Mouse (Mus musculus) myocyte (in vitro differentiated cells): ENCODE measurements at regions not wholly inside any gene's neighbourhood (a gene's known extent, or its start where the extent isn't known, plus 50 kb on each side); places are given as distances from the start of the nearest gene placed in this dataset.

Experiments
- CEBPB ChIP-seq: IDR thresholded peaks from 2 replicates; pipeline ENCODE4 v1.6.1; 2011; ENCODE audit warnings: mild to moderate bottlenecking, moderate library complexity; ENCODE audit not compliant: poor library complexity, insufficient read depth, severe bottlenecking
- MYOD1 ChIP-seq, 3 experiments: IDR thresholded peaks; one replicate each; pipeline ENCODE4 v1.6.1; 2011; ENCODE audit warnings: control low read depth in 2 of 3, low read depth in 2 of 3, mild to moderate bottlenecking in 2 of 3, moderate library complexity in 1 of 3; ENCODE audit not compliant: insufficient read length in 2 of 3, control insufficient read depth in 1 of 3
- MYOG ChIP-seq, 3 experiments: IDR thresholded peaks; one replicate each; pipeline ENCODE4 v1.6.1; 2011; ENCODE audit warnings: control low read depth in 2 of 3, low read depth in 2 of 3, mild to moderate bottlenecking in 2 of 3; ENCODE audit not compliant: insufficient read length in 2 of 3, control insufficient read depth in 1 of 3, insufficient read depth in 1 of 3
- POLR2A ChIP-seq: IDR thresholded peaks from one replicate; pipeline ENCODE4 v1.6.1; 2011; ENCODE audit warnings: low read depth, mild to moderate bottlenecking, control low read depth, moderate library complexity; ENCODE audit not compliant: insufficient read length
- TCF12 ChIP-seq: IDR thresholded peaks from one replicate; pipeline ENCODE4 v1.6.1; 2011; ENCODE audit warnings: mild to moderate bottlenecking, control low read depth; ENCODE audit not compliant: poor library complexity, insufficient read depth, severe bottlenecking
- USF1 ChIP-seq: IDR thresholded peaks from one replicate; pipeline ENCODE4 v1.6.1; 2011; ENCODE audit warnings: low read depth, mild to moderate bottlenecking, control low read depth, moderate library complexity

DNA sequence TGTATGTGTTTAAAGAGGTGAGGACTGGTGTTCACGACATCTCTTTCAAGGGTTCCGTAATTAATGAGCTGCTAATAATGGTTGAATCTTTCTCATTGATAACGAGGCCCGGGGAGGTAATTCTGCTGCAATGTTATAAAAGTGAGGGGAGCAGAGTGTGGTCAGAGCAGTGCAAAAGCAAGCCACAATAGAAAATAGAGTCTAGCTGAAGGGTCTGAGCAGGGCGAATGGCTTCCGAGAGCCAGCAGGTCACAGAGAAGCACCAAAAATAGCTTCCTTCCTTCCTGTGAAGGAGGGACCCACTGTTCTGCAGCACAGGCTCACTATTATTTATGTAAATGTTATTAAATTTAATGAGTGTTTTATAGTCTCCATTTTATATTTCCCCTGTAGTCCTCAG, 133.3 kb upstream of the Tcf21 start:
- no peak for TF ChIP-seq MYOD1 (IDR thresholded peaks at IDR 0.05; ENCODE audit: control insufficient read depth in 1 of 3, insufficient read length in 2 of 3, low read depth in 2 of 3)
- TF ChIP-seq POLR2A, result no peak
- TF ChIP-seq TCF12, result no peak
- TF ChIP-seq USF1, result no peak
- TF ChIP-seq CEBPB, result no peak
- no peak for TF ChIP-seq MYOG (IDR thresholded peaks at IDR 0.05; ENCODE audit: control insufficient read depth in 1 of 3, insufficient read depth in 1 of 3, insufficient read length in 2 of 3, low read depth in 2 of 3)
